Mouse (Mus musculus) kidney, postnatal 14 days (tissue): ENCODE measurements at regions not wholly inside any gene's neighbourhood (a gene's known extent, or its start where the extent isn't known, plus 50 kb on each side); places are given as distances from the start of the nearest gene placed in this dataset.
A peak's percentile ranks its signal among the peaks of the same experiment; 100 is the strongest.

ENCODE experiments used
- DNase-seq: peaks from one replicate; pipeline ENCODE4 v3.0.0; 2022; ENCODE audit warnings: mixed read lengths

DNA sequence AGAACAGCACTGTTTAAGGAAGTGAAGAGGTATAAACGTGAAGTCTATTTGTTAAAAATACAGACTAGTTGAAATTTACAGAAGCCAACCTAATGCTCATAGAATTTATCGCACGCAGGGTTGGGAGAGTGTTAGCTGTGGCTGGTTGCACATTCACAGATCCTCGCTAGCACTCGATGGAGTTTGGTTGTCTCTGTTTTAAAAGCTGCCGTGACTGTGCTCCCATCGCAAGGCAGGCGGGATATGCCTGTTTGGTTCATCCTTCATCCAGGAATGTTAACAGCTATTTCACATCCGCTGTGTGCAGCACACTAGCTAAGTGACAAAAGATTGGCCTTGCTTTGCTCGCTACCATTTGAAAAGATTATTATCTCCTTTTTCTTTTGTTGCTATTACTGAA is 162.9 kb upstream of the Nr4a3 start:
- DNase-seq, result no peak

GRCm38 (mm10) chr4:47899579-47899978 is 145.4 kb upstream of the Nr4a3 start:
- no peak for DNase-seq

DNA sequence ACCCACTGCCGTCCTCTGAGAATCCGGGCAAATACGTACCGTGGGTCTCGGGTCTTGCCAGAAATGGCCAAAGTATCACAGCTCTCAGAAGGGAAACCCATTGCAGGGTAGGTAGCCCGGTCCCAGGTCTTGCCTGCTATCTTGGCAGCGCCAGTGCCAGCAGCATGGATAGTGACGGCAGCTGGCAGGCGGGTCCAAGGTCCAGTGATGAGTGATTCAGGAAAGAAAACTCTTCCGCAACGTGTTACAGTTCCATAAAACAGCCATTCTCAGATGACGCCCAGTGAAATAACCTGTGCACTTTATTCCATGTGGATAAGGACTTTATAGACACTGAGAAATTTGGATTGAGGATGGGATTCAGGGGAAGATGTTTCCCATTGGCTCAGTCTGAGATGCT is 142.2 kb upstream of the Nr4a3 start:
- no peak for DNase-seq

GRCm38 (mm10) chr4:47912259-47912658 is 132.7 kb upstream of the Nr4a3 start:
- DNase-seq, result no peak

DNA sequence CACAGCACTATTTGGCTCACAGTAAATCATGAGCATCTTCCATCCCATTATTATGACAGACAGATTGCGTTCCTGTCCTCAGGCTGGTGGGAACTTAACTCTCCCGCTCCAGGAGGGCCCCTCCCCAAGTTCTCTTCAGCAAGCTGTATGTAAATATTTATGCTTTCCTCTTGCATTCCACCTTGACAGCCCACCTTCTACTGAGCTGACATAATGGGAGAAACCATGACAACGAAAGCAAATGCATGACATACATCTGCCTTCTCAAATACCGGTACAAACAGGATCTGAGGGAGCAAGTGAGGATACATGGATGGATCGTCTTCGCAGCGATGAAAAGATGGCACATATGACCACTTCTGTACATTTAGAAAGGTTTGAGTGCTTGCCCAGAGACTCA is 125.4 kb upstream of the Nr4a3 start:
- no peak for DNase-seq

GRCm38 (mm10) chr4:47931464-47931863 is 113.5 kb upstream of the Nr4a3 start:
- DNase-seq, result no peak

DNA sequence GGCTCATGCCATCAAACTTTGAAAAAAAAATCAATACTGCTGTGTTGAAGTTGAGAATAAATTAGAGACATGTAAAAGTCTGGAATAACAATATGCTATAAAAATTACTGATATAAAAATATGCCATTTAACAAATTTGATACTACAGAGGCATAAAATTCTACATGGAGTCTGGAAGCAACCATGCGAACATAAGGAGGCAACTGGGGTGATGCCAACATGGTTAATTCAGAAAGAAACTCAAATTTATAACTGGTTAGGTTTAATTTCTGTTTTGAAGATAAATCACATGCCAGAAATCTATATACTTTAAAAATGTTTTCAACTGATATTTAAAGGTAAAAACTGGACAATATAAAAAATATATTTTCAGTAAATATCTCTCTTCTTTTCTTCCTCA is 111.4 kb upstream of the Nr4a3 start:
- no peak for DNase-seq

DNA sequence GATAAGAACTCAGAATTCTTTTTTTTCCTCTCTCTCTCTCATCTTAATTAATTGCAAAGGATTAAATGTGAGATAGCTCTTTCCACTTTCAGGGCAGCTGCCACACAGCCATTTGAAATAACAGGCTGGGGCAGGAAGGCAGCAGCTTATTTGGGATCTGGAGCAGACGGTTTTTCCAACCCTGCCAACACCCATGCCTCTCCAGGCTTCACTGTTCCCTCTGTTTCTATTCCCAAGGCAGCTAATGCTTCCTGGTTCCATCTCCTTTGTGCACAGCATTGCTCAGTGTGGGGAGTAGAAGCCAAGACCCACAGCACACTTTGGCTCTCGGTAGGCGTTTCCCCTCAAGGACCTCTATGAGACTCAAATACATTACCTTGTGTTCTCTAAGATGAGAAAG is 109.4 kb upstream of the Nr4a3 start:
- no peak for DNase-seq

GRCm38 (mm10) chr4:47936470-47937125 is 108.4 kb upstream of the Nr4a3 start:
- DNase-seq, result no peak

DNA sequence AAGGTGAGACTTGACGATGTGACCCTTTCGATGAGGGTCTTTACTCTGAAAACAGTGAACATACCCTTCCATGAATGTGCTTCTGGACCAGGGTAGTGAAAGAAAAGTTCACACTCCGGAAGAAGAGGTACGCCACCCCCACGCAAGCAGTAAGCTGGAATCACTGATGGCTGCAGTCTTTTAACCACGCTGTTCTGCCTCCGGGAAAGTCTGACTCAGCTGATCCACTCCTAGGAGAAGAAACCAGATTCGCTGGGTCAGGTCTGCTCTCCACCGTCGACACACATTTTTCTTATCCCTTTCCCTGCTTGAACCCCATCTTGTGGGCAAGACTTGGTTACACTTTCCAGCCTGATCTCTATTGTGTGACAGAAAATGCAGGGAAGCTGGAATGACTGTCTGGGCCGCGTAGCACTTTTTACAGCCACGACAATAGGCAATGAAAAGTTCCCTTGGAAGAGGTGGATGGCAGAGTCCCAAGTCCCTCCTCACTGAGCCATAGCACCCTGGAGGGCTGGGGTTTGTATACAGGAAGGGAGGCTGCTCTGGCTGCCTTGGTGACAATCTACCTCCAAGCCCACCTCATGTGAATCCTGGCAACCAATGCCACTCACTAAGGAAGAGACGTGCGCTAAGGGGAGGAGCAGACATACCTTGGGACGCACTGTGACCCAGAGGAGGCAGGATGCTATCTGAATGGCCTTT is 96.9 kb upstream of the Nr4a3 start:
- DNase-seq, result peak; percentile 45

DNA sequence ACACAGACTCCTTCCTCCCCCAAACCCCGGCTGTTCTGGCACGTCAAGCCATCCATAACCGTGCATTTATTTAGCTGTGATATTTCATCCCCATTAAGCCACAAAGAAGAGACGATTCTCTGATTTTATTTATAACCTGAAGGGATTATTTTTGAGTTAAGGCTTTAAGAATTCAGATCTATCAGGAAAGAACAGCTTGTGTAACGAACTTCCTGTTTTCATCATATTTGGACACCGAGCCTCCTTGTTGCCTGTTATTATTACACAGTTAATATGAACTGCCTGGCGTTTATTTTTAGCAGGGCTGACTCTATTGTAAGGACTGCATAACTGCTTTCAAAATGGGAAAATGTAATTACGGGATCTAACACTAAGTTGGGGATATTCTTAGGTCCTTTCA is 96.2 kb upstream of the Nr4a3 start:
- DNase-seq, result peak; percentile 2

- DNase-seq, result no peak
Observed at GRCm38 (mm10) chr4:47954576-47955305, 90.2 kb upstream of the Nr4a3 start.

- no peak for DNase-seq
Observed at GRCm38 (mm10) chr4:47964630-47965029, 80.3 kb upstream of the Nr4a3 start.

GRCm38 (mm10) chr4:47971861-47972260 is 73.1 kb upstream of the Nr4a3 start:
- DNase-seq, result no peak

GRCm38 (mm10) chr4:47979579-47980313 is 65.2 kb upstream of the Nr4a3 start:
- peak; percentile 61 for DNase-seq
